Mouse (Mus musculus) embryonic facial prominence, embryonic 10.5 days (tissue): ENCODE measurements around the gene Zfp668. TPM values are rescaled to one million over a fixed set of nuclear protein-coding genes. Genes with fewer than 3 reads are reported as not detected.

ENCODE experiments used
- DNase-seq: peaks from one replicate; pipeline ENCODE4 v3.0.0-alpha.2; 2017; ENCODE audit warnings: low spot score
- H3K27ac ChIP-seq: fragments of 300-500 bp; sonication (generic); replicated peaks from 2 replicates; pipeline ENCODE4 v1.5.1; 2016; ENCODE audit warnings: mild to moderate bottlenecking
- H3K27me3 ChIP-seq: fragments of 300-500 bp; sonication (generic); replicated peaks from 2 replicates; pipeline ENCODE4 v1.6.1; 2016; ENCODE audit warnings: low read depth, mild to moderate bottlenecking; ENCODE audit not compliant: poor library complexity, severe bottlenecking
- H3K36me3 ChIP-seq: fragments of 300-500 bp; sonication (generic); replicated peaks from 2 replicates; pipeline ENCODE4 v1.6.1; 2016; ENCODE audit warnings: mild to moderate bottlenecking, moderate library complexity
- H3K4me1 ChIP-seq: fragments of 300-500 bp; sonication (generic); 2 replicates; pipeline ENCODE4 v1.6.1; 2016
- H3K4me3 ChIP-seq: fragments of 300-500 bp; sonication (generic); 2 replicates; pipeline ENCODE4 v1.5.1; 2016; ENCODE audit warnings: mild to moderate bottlenecking, moderate library complexity
- H3K9me3 ChIP-seq: fragments of 300-500 bp; sonication (generic); 2 replicates; pipeline ENCODE4 v1.6.1; 2016; ENCODE audit warnings: mild to moderate bottlenecking
- WGBS: fragments of 180-500 bp; shearing (Covaris S2); methylation state at CpG from one replicate; pipeline ENCODE4 v1.1.7; 2016; 5-methylcytosine and 5-hydroxymethylcytosine counted together
- polyA plus RNA-seq: library from polyadenylated mRNA; unstranded; fragments of >200 nt; fragmentation: Nextera tagmentation; extraction: Ambion mirVana; gene quantifications from 2 replicates; pipeline ENCODE4 v1.2.1, GENCODE M21; 2016

Zfp668 gene
- polyA plus RNA-seq: 42.5 and 49.1 TPM in 2 replicates

DNA sequence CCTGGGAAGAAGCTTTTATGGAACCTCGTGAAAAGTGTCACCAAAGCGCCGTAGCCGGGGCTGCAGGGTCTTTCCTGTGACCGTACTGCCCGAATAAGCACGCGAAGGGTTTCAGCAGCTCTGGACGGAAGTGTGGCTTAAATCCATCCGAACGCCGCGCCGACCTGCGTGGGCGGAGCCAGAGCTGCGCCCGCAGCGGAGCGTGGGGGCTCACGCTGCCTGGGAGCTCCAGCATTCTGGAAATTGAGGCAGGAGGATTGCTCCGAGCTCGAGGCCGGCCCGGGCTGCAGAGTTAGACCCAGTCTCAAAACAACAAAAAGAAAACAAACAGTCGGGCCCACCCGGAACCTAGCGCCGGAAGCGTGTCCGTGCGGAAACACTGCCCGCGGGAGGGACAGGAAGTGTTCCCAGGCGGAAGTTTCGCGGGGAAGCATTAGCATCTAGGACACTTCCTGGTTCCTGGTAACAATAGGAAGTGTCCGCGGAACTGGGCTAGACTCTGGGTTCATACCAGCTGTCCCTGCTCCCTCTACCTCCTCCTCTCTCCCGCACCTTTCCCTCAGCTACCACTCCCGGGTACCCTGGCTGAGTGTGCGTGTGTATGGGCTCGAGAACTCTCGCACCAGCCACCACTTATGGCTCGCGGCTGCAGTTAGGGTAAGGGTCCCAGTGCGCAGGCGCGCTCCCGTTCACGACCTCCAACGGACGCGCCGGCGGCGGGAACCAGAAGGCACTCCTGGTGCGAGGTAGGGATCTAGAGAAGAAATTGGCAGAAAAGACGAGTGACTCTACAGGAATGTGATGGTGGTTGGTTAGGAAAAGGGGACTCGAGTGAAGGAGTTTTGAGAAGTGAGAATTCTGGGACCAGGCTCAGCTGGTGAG is at the start of gene Zfp668:
TSS of gene Zfp668 (minus strand) at position 362 of the 882 bp plus-strand sequence.
- H3K36me3 ChIP-seq: peaks cover 65% of the 10 kb centered on the region
- no peaks in the 10 kb centered on the region for H3K9me3 ChIP-seq
- DNase-seq: peak; percentile 93
- H3K27me3 ChIP-seq: no peaks in the 10 kb centered on the region
- peak within 1 kb of the TSS; percentile 96 for H3K27ac ChIP-seq
- H3K4me3 ChIP-seq: peak within 1 kb of the TSS; percentile 93
- under 1% methylated on average over 60 of the region's 60 CpGs for WGBS
- H3K4me1 ChIP-seq: peaks cover 22% of the 10 kb centered on the region

- DNase-seq: no peak
- H3K36me3 ChIP-seq: peaks cover 61% of the 10 kb centered on the region
- no peaks in the 10 kb centered on the region for H3K9me3 ChIP-seq
- H3K4me3 ChIP-seq: no peak overlapping the region
- 0 out of 2 replicates have a peak overlapping the region, but pooled peaks have one; percentile 70 for H3K27ac ChIP-seq
- peaks cover 37% of the 10 kb centered on the region for H3K4me1 ChIP-seq
- WGBS: 92% methylated on average over 8 of the region's 8 CpGs
- peaks cover 35% of the 10 kb centered on the region for H3K27me3 ChIP-seq
Measured at GRCm38 (mm10) chr7:127926066-127926465, 49.4 kb upstream of the Zfp668 start.

DNA sequence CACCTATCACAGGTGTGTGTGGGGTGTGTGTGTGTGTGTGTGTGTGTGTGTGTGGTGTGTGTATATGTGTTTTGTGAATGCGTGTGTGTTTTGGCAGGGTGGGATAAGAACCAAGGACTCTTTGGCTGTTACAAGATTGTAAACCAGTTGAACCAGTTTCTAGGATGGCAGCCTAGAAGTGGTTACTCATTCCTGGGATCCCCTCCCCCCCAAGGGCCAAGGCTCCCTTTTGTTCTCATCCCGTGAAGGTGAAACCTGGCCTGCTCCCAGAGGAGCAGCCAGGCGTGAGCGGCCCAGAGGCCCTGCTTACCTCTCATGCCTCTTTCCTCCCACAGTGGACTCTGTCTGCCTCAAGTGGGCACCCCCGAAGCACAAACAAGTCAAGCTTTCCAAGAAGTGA is 48.6 kb upstream of the Zfp668 start:
- peaks cover 69% of the 10 kb centered on the region for H3K36me3 ChIP-seq
- no peaks in the 10 kb centered on the region for H3K9me3 ChIP-seq
- peak overlapping the region; percentile 70 for H3K27ac ChIP-seq
- 57% methylated on average over 5 of the region's 5 CpGs for WGBS
- H3K4me1 ChIP-seq: peaks cover 35% of the 10 kb centered on the region
- H3K27me3 ChIP-seq: peaks cover 30% of the 10 kb centered on the region
- peak overlapping the region; percentile 17; the same call in 1 of the 2 replicates for H3K4me3 ChIP-seq
- peak; percentile 44 for DNase-seq

- DNase-seq: no peak
- no peaks in the 10 kb centered on the region for H3K9me3 ChIP-seq
- no peak overlapping the region for H3K27ac ChIP-seq
- peaks cover 15% of the 10 kb centered on the region for H3K27me3 ChIP-seq
- no peak overlapping the region for H3K4me3 ChIP-seq
- 88% methylated on average over 5 of the region's 5 CpGs for WGBS
- H3K4me1 ChIP-seq: peaks cover 20% of the 10 kb centered on the region
- peaks cover 79% of the 10 kb centered on the region for H3K36me3 ChIP-seq
Measured at GRCm38 (mm10) chr7:127923714-127924113, 47.1 kb upstream of the Zfp668 start.

GRCm38 (mm10) chr7:127922451-127923275 is 46.0 kb upstream of the Zfp668 start:
- Histone ChIP-seq H3K36me3 (peaks cover 88% of the 10 kb centered on the region), H3K27ac (no peak overlapping the region), H3K27me3 (peaks cover 4% of the 10 kb centered on the region), H3K4me1 (peaks cover 17% of the 10 kb centered on the region), H3K4me3 (no peak overlapping the region), H3K9me3 (no peaks in the 10 kb centered on the region)
- DNase-seq: no peak
- WGBS: 87% methylated on average over 6 of the region's 6 CpGs

DNA sequence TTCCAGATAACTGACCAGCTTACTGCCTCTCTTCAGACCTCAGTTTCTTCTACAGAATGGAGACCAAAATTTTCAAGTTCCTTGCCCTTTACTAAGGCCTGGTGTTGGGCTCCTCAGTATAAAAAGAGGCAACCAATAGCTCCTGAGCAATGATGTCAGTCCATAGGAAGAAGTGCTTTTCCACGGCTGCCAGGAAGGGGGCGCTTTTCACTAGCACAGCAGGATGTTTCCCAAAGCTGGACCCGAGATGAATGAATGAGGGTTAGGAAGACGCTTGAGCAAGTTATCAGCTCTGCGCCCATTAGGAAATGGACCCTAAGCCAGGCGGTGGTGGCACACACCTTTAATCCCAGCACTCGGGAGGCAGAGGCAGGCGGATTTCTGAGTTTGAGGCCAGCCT is 44.9 kb upstream of the Zfp668 start:
- peaks cover 90% of the 10 kb centered on the region for H3K36me3 ChIP-seq
- no peak overlapping the region for H3K27ac ChIP-seq
- peaks cover 12% of the 10 kb centered on the region for H3K4me1 ChIP-seq
- no peak overlapping the region for H3K4me3 ChIP-seq
- no peaks in the 10 kb centered on the region for H3K27me3 ChIP-seq
- WGBS: 64% methylated on average over 8 of the region's 8 CpGs
- DNase-seq: no peak
- H3K9me3 ChIP-seq: no peaks in the 10 kb centered on the region

DNA sequence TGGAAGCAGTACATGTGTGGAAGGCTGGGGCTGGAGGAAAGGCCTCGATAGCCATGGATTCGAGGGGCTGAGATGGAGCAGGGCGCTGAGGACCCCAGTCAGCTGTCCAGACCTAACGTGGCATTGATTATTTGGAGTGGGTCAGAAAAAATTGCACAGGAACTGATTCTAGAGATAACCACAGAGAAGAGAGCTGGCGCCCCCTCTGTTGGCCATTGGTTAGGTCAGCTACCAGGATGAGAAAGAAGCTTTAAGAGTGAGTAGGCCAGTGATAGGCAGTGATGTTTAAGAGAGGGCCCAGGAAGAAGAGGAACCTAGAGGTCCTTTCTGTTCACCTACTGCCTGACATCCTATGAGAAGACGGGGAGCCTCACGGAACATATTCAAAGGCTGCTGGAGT is 42.7 kb upstream of the Zfp668 start:
- Histone ChIP-seq H3K36me3 (peaks cover 86% of the 10 kb centered on the region), H3K27ac (no peak overlapping the region), H3K4me3 (no peak overlapping the region), H3K27me3 (no peaks in the 10 kb centered on the region), H3K4me1 (peaks cover 3% of the 10 kb centered on the region; the same call in 1 of the 2 replicates), H3K9me3 (no peaks in the 10 kb centered on the region)
- WGBS: 73% methylated on average over 7 of the region's 7 CpGs
- DNase-seq: no peak

DNA sequence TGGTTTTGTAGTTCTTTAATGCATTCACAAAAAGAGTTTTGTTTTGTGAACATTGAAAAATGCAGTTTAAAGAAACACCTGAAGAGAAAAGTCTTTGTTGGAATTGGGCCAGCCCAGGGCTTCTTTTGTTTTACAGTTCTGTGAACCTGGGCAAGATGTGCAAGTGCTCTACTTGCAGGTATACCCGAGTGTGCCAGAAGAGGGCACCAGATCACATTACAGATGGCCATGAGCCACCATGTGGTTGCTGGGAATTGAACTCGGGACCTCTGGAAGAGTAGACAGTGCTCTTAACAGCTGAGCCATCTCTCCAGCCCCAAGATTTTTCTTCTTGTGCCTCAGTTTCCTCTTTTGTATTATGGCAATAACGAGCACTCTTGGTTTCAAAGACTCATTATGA is 41.6 kb upstream of the Zfp668 start:
- Histone ChIP-seq H3K4me3 (no peak overlapping the region), H3K27me3 (no peaks in the 10 kb centered on the region), H3K36me3 (peaks cover 75% of the 10 kb centered on the region), H3K9me3 (no peaks in the 10 kb centered on the region), H3K27ac (no peak overlapping the region), H3K4me1 (peaks cover 3% of the 10 kb centered on the region)
- DNase-seq: peak; percentile 53
- WGBS: 58% methylated on average over 3 of the region's 3 CpGs

- no peak for DNase-seq
- Histone ChIP-seq H3K4me3 (no peak overlapping the region), H3K27me3 (no peaks in the 10 kb centered on the region), H3K9me3 (no peaks in the 10 kb centered on the region), H3K36me3 (peaks cover 50% of the 10 kb centered on the region), H3K4me1 (peaks cover 13% of the 10 kb centered on the region), H3K27ac (no peak overlapping the region)
- 90% methylated on average over 12 of the region's 12 CpGs for WGBS
Measured at GRCm38 (mm10) chr7:127915293-127915692, 38.7 kb upstream of the Zfp668 start.

DNA sequence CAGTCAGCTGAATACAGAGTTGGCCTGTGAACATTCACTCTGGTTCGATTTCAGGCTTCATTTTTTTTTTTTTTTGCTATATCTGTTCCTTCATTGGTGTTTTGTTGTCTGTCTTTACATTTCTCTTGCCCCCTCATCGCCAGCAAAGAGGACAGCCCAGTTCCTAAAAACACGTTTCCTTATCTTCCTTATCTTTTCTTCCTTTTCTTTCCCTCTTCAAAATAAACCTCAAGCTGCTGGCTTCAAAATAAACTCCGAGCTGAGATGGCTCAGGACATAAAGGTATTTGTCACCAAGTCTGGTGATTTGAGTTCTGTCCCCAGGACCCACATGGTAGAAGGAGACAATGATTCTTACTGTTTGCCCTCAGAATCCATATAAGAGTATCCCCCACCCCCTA is 36.3 kb upstream of the Zfp668 start:
- DNase-seq: no peak
- H3K27ac ChIP-seq: peak overlapping the region; percentile 92
- H3K4me1 ChIP-seq: peaks cover 13% of the 10 kb centered on the region
- H3K4me3 ChIP-seq: peak overlapping the region; percentile 80
- H3K27me3 ChIP-seq: no peaks in the 10 kb centered on the region
- H3K9me3 ChIP-seq: no peaks in the 10 kb centered on the region
- peaks cover 55% of the 10 kb centered on the region for H3K36me3 ChIP-seq
- 30% methylated on average over 4 of the region's 4 CpGs for WGBS

GRCm38 (mm10) chr7:127912190-127912871 is 35.7 kb upstream of the Zfp668 start, which contains the start of gene Kat8:
Kat8 (plus strand) TSS chr7:127912516.
- DNase-seq: peak; percentile 93
- H3K9me3 ChIP-seq: no peaks in the 10 kb centered on the region
- peak within 1 kb of the TSS; percentile 80 for H3K4me3 ChIP-seq
- whole genome bisulfite sequencing: 1% methylated on average over 40 of the region's 40 CpGs
- H3K27ac ChIP-seq: peak within 1 kb of the TSS; percentile 92
- peaks cover 57% of the 10 kb centered on the region for H3K36me3 ChIP-seq
- peaks cover 13% of the 10 kb centered on the region for H3K4me1 ChIP-seq
- no peaks in the 10 kb centered on the region for H3K27me3 ChIP-seq

DNA sequence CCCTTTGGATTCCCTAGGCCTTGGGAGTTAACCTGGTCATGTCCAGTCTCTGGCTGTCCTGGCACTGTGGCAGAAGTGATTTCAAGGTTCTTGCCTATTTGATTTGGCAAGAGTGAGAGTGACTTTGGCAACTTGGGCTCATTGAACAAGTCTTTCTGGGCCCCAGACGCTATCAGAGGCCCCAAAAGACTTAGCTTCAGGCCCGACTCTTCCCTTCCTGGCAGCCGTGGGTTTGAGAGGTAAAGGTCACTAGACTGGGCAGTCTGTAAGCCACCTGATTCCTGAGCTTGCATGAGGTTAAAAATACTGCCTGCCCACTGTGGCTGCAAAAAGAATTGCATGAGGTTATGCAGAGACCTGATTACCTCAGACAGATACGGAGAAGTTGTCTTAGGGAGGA is 32.0 kb upstream of the Zfp668 start:
- no peak overlapping the region for H3K4me3 ChIP-seq
- H3K4me1 ChIP-seq: peaks cover 26% of the 10 kb centered on the region
- H3K9me3 ChIP-seq: no peaks in the 10 kb centered on the region
- H3K36me3 ChIP-seq: peaks cover 55% of the 10 kb centered on the region
- no peak for DNase-seq
- no peaks in the 10 kb centered on the region for H3K27me3 ChIP-seq
- no peak overlapping the region for H3K27ac ChIP-seq
- WGBS: 89% methylated on average over 4 of the region's 4 CpGs
